Mouse (Mus musculus): ENCODE data around the gene Tmie. TPM values are rescaled to one million over a fixed set of nuclear protein-coding genes. Genes with fewer than 3 reads are reported as not detected.
A peak's percentile ranks its signal among the peaks of the same experiment; 100 is the strongest.

Gene Tmie
- polyA plus RNA-seq, 1 experiment from 2014 or later, result 0.16 TPM

DNA sequence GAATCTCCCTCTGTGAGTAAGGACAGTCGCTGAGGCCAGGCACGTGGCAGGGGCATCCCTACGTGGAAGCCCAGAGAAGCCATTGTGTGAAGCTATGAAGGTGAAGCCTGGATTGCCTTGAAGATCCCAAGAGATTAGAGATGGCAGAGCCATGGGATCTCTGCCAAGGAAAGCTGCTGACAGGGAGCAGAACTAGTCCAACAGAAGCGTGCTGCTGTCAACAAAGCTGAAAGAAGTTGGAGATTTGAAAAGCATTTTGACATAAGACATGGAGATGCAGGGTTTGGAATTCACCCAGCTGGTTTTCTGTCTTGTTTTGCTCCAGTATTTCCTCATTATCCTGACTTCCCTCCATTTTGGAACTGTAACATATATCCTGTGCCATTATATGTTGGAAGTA is 22.4 kb upstream of the Tmie start:
- peaks cover 8% of the 10 kb centered on the region; the same call in 1 of the 2 replicates for H3K27me3 ChIP-seq (replicated peaks)
- no peak overlapping the region for H3K4me3 ChIP-seq
- no peak for ATAC-seq (ENCODE audit: extremely low read depth, insufficient number of reproducible peaks, low FRiP score, low TSS enrichment)
- no peak overlapping the region for H3K9ac ChIP-seq
- H3K36me3 ChIP-seq, result no peaks in the 10 kb centered on the region
- WGBS, result 58% methylated on average over 4 of the region's 4 CpGs
- peaks cover 8% of the 10 kb centered on the region; the same call in 1 of the 2 replicates for H3K4me1 ChIP-seq
- no peak overlapping the region for H3K27ac ChIP-seq (replicated peaks)
- H3K4me2 ChIP-seq, result no peak overlapping the region
- peaks cover 4% of the 10 kb centered on the region; the same call in 1 of the 2 replicates for H3K9me3 ChIP-seq

DNA sequence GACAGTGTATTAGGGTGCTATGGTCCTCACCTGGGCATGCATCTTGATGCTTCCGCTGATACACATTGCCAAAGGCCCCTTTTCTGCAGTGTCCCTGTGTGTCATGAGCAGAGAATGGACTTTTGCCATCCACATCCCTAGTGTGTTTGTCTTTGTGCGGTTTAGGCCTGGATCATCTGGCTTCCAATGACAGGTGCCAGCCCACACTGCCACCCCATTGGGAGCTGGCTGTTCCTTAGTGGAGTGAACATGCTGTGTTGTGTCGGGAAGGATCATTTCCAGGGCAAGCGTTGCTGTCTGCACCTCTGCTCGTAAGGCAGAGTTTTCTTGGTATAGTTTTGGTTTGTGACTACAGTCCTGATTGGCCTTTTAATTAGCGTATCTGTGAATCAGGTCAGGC is 21.3 kb upstream of the Tmie start:
- peaks cover 8% of the 10 kb centered on the region; the same call in 1 of the 2 replicates for H3K27me3 ChIP-seq (replicated peaks)
- no peaks in the 10 kb centered on the region for H3K9me3 ChIP-seq
- no peak overlapping the region for H3K9ac ChIP-seq
- peaks cover 12% of the 10 kb centered on the region; the same call in 1 of the 2 replicates for H3K4me1 ChIP-seq
- H3K27ac ChIP-seq (replicated peaks), result no peak overlapping the region
- no peak overlapping the region for H3K4me2 ChIP-seq
- 82% methylated on average over 6 of the region's 6 CpGs for WGBS
- no peak overlapping the region for H3K4me3 ChIP-seq
- no peak for ATAC-seq (ENCODE audit: extremely low read depth, insufficient number of reproducible peaks, low FRiP score, low TSS enrichment)
- no peaks in the 10 kb centered on the region for H3K36me3 ChIP-seq

DNA sequence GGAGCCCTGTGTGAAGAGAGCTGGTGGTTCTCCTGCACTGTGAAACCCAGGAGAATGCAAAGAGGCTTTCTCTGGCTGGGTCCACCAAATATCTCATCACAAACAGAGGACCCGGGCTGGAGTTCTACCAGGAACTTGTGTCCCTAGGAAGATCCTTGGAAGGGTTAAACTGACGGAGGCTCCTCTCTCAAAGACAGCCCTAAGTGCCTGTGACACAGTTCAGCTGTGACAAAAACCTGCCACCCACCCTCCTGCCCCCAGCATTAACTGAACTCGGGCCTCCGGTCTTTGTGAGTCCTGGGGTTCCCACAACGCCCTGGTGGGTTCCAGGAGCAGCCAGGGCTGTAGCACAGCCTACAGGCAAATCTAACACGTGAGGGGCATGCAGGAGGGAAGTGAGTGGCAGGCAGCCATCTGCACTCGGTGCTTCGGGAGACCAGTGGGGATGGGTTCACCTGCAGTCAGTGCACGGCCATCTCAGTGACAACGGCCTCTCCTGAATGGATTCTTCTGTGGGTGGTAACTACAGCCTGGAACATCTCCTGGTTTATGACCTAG is 19.6 kb upstream of the Tmie start:
- WGBS, result 39% methylated on average over 10 of the region's 10 CpGs
- Histone ChIP-seq H3K9me3 (no peaks in the 10 kb centered on the region), H3K36me3 (no peaks in the 10 kb centered on the region), H3K4me2 (no peak overlapping the region), H3K9ac (no peak overlapping the region), H3K4me1 (peaks cover 14% of the 10 kb centered on the region; the same call in 1 of the 2 replicates), H3K27ac (replicated peaks) (no peak overlapping the region), H3K4me3 (no peak overlapping the region), H3K27me3 (replicated peaks) (peaks cover 19% of the 10 kb centered on the region)
- ATAC-seq (ENCODE audit: extremely low read depth, insufficient number of reproducible peaks, low FRiP score, low TSS enrichment), result no peak

DNA sequence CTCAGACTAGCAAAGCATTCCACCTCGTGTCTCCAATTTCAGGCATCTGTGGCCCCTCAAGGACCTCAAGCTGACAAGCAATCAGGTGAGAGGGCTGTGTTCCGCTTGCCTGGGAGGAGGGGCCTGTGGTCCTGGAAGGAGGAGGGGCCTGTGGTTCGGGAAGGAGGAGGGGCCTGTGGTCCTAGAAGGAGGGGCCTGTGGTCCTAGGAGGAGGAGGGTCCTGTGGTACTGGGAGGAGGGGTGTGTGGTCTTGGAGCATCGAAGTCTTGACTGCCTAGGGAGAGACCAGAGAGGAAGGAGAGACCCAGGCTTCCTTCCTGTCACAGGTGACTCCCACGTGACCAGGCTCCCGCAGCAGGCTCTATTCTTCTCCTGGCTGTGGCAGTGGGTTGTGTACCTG is 16.7 kb upstream of the Tmie start:
- Histone ChIP-seq H3K27ac (replicated peaks) (no peak overlapping the region), H3K27me3 (replicated peaks) (peaks cover 36% of the 10 kb centered on the region), H3K4me2 (peak overlapping the region; percentile 29), H3K9ac (no peak overlapping the region), H3K36me3 (no peaks in the 10 kb centered on the region), H3K4me3 (no peak overlapping the region), H3K4me1 (peaks cover 12% of the 10 kb centered on the region; the same call in 1 of the 2 replicates), H3K9me3 (no peaks in the 10 kb centered on the region)
- ATAC-seq (ENCODE audit: extremely low read depth, insufficient number of reproducible peaks, low FRiP score, low TSS enrichment), result peak; percentile 11; the same call in 1 of the 2 replicates
- 10% methylated on average over 6 of the region's 6 CpGs for WGBS

DNA sequence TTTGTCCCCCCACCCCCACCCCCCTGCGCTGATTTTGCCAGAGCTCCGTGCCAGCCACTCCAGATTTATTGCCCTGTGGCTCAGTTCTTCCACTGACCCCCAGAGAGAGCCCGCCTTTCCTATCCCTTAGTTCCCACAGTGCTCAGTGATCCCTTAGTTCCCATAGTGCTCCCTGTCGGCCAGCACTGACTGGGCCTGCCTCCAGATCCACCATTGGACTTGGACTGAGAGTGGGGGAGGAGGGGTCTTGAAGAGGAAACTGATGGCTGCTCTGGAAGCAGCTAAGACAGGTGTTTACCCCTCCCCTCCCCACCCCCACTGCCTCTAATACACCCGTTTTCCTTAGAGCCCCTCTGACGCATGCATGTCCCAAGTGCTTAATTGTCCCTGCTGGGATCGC is 16.1 kb upstream of the Tmie start:
- ATAC-seq (ENCODE audit: extremely low read depth, insufficient number of reproducible peaks, low FRiP score, low TSS enrichment), result no peak
- Histone ChIP-seq H3K4me1 (peaks cover 18% of the 10 kb centered on the region; the same call in 1 of the 2 replicates), H3K4me3 (no peak overlapping the region), H3K27me3 (replicated peaks) (peaks cover 36% of the 10 kb centered on the region), H3K27ac (replicated peaks) (no peak overlapping the region), H3K4me2 (peak overlapping the region; percentile 29), H3K36me3 (no peaks in the 10 kb centered on the region), H3K9me3 (no peaks in the 10 kb centered on the region), H3K9ac (no peak overlapping the region)
- 25% methylated on average over 7 of the region's 7 CpGs for WGBS

DNA sequence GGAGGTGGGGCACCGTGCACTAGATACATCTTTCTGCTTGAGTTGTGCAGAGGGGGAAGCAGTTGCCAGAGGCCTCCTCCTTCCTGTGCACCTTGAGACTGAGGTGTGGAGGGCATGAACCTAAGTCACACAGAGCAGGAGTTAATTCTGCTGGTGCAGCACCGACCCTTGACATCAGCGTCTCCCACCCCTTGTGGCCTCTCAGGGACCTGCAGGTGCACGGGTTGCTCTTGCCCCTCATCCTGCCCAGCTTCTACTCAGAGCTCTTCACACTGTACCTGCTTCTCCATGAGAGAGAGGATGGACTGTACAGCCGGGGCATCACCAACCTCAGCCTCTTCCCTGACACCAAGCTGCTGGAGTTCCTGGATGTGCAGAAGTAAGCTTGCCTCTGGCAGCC is 15.6 kb upstream of the Tmie start:
- no peaks in the 10 kb centered on the region for H3K36me3 ChIP-seq
- H3K4me3 ChIP-seq, result no peak overlapping the region
- H3K27me3 ChIP-seq (replicated peaks), result peaks cover 36% of the 10 kb centered on the region
- WGBS, result 52% methylated on average over 5 of the region's 5 CpGs
- H3K4me2 ChIP-seq, result no peak overlapping the region
- H3K9me3 ChIP-seq, result no peaks in the 10 kb centered on the region
- H3K9ac ChIP-seq, result no peak overlapping the region
- H3K27ac ChIP-seq (replicated peaks), result no peak overlapping the region
- ATAC-seq (ENCODE audit: extremely low read depth, insufficient number of reproducible peaks, low FRiP score, low TSS enrichment), result no peak
- peaks cover 20% of the 10 kb centered on the region for H3K4me1 ChIP-seq

DNA sequence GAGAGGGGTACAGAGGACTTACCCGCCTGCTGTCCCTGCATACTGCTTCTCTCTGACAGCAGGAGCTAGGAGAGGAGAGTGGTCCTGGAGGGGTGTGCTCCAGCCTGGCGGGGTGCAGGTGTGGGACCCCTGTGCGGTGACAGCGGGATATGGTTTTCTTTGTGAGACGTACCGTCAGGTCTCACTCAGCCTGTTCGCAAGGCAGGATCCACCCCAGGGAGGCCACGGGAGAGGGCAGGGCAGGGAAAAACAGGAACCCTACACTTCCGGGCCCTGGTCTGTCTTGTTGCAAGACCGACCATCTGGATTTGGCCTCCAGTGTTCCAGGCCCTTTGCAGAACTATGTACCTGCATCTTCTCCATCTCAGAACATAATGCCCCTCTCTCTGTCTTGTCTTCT is 13.5 kb upstream of the Tmie start:
- 63% methylated on average over 10 of the region's 10 CpGs for WGBS
- H3K27ac ChIP-seq (replicated peaks), result no peak overlapping the region
- no peaks in the 10 kb centered on the region for H3K36me3 ChIP-seq
- no peak overlapping the region for H3K9ac ChIP-seq
- H3K4me2 ChIP-seq, result no peak overlapping the region
- H3K4me1 ChIP-seq, result peaks cover 24% of the 10 kb centered on the region
- no peak for ATAC-seq (ENCODE audit: extremely low read depth, insufficient number of reproducible peaks, low FRiP score, low TSS enrichment)
- peaks cover 38% of the 10 kb centered on the region for H3K27me3 ChIP-seq (replicated peaks)
- H3K4me3 ChIP-seq, result no peak overlapping the region
- no peaks in the 10 kb centered on the region for H3K9me3 ChIP-seq

DNA sequence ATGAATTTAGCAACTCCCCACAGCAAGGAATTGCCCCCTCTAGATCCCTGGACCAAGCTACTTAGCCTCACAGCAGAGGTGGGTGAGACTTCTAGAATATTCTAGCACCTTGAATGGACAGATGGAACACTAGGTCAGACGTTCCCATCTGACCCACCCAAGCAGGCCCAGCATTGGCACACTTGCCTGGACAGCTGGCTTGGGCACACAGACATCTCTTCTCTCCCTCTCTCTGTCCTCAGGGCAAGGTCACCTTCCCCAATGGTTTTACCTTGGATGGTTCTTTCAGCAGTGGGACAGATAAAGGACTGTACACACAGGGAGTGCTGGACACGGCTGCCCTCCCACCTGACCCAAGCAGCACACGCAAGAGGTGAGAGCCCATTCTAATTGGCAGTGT is 12.6 kb upstream of the Tmie start:
- Histone ChIP-seq H3K36me3 (no peaks in the 10 kb centered on the region), H3K4me1 (peaks cover 24% of the 10 kb centered on the region), H3K4me2 (no peak overlapping the region), H3K27me3 (replicated peaks) (peaks cover 33% of the 10 kb centered on the region), H3K27ac (replicated peaks) (no peak overlapping the region), H3K9me3 (no peaks in the 10 kb centered on the region), H3K9ac (no peak overlapping the region), H3K4me3 (no peak overlapping the region)
- no peak for ATAC-seq (ENCODE audit: extremely low read depth, insufficient number of reproducible peaks, low FRiP score, low TSS enrichment)
- 69% methylated on average over 3 of the region's 3 CpGs for WGBS

DNA sequence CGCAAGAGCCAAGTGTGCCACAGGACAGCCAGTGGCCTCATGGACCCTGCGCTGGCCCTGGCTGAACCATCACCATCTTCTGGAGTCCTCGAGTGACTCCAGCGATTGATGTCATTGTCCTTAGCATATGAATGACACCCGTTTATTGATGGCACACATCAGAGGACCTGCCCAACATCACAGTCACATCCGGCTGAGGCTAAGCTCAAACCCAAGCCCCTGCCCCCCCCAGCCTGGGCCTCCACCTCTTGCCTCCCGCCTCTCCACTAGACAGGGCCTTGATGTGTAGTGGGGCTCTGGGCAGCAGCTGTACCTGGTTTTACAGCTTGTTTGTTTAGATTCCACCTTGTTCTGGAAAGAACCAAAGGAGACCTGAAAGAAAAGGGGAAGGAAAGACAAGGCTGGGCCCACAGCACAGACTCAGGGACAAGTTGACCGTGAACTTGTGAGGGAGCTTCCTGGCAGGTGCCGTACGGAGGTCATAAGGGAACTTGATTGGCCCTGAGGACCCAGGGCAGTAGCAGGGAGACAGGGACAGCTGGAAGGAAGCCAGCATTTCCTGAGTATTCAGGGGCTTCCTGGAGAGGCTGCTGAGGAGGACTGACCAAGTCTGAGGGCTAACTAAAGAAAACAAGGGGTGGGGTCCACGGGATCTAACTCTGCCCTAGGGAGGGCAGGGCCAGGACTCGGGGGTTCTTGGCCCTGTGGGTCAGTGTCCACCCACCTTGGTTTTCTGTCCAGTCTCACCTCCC is 11.3 kb upstream of the Tmie start:
- H3K27me3 ChIP-seq (replicated peaks), result peaks cover 33% of the 10 kb centered on the region
- peaks cover 20% of the 10 kb centered on the region for H3K4me1 ChIP-seq
- ATAC-seq (ENCODE audit: extremely low read depth, insufficient number of reproducible peaks, low FRiP score, low TSS enrichment), result no peak
- H3K27ac ChIP-seq (replicated peaks), result no peak overlapping the region
- H3K4me2 ChIP-seq, result no peak overlapping the region
- H3K36me3 ChIP-seq, result no peaks in the 10 kb centered on the region
- 70% methylated on average over 12 of the region's 12 CpGs for WGBS
- H3K4me3 ChIP-seq, result no peak overlapping the region
- H3K9ac ChIP-seq, result no peak overlapping the region
- no peaks in the 10 kb centered on the region for H3K9me3 ChIP-seq

DNA sequence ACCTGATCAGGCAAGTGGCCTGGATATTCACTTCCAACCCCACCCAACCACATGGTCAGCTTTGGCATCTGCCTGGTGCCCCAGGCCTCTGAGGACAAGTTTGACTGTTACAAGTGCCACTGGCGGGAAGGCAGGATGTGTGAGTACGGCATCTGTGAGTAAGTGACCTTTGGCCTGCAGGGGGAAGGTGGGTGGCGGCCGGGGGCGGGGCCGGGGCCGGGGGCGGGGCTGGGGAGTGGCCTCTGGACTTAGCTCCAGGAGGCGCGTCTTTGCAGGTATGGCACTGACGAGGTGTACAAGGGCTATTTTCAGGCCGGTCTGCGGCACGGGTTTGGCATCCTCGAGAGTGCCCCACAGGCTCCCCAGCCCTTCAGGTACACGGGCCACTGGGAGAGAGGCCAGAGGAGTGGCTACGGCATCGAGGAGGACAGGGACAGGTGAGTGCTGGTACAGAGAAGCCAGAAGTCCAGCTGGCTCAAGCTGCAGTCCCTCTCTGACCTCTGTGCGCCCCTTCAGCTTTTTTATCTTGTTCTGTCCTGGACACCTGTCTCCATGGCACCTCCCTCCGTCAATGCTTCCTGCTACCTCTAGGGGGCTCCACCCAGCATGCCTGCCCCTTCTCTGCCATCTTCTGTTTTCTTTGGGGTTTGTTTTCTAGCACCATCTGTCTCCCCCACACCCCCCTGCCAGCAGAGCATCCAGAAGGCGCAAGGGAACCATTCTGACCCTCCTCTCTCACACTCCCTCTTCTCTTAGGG is 10.3 kb upstream of the Tmie start:
- no peak overlapping the region for H3K4me3 ChIP-seq
- H3K9me3 ChIP-seq, result no peaks in the 10 kb centered on the region
- no peaks in the 10 kb centered on the region for H3K36me3 ChIP-seq
- peaks cover 28% of the 10 kb centered on the region for H3K27me3 ChIP-seq (replicated peaks)
- no peak for ATAC-seq (ENCODE audit: extremely low read depth, insufficient number of reproducible peaks, low FRiP score, low TSS enrichment)
- H3K27ac ChIP-seq (replicated peaks), result no peak overlapping the region
- no peak overlapping the region for H3K9ac ChIP-seq
- H3K4me2 ChIP-seq, result no peak overlapping the region
- H3K4me1 ChIP-seq, result peaks cover 17% of the 10 kb centered on the region
- WGBS, result 15% methylated on average over 21 of the region's 21 CpGs

DNA sequence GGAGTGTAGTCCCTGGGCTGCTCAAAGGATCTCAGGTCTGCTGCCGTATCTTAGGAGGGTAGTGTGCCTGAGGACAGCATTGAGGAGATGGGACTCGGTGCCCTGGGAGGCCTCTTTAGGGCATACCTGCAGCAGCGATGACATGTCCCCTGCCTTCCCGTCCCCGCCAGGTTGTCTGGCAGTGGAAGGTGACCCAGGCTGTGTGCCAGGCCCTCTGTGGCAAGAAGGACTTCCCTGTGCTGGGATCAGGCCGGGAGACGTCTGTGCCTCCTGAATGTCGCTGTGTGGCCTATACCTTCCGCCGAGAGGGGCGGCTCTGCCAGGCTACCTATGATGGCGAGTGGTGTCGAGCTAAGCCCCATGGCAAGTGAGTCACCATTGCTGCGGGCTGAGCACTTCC is 9.0 kb upstream of the Tmie start:
- no peaks in the 10 kb centered on the region for H3K36me3 ChIP-seq
- peaks cover 22% of the 10 kb centered on the region for H3K27me3 ChIP-seq (replicated peaks)
- H3K9ac ChIP-seq, result no peak overlapping the region
- no peak overlapping the region for H3K4me3 ChIP-seq
- H3K4me2 ChIP-seq, result no peak overlapping the region
- peaks cover 17% of the 10 kb centered on the region for H3K4me1 ChIP-seq
- ATAC-seq (ENCODE audit: extremely low read depth, insufficient number of reproducible peaks, low FRiP score, low TSS enrichment), result no peak
- 83% methylated on average over 14 of the region's 14 CpGs for WGBS
- H3K9me3 ChIP-seq, result no peaks in the 10 kb centered on the region
- no peak overlapping the region for H3K27ac ChIP-seq (replicated peaks)
